Mouse (Mus musculus) embryonic stem cell, embryonic (primary cell): ENCODE results near the gene Tubb3.

Experiments used
- CTCF ChIA-PET, 4 experiments: fragments of 300-600 bp in 2 of 4; fragments of 350-600 bp in 2 of 4; sonication (Branson Sonifier 250); formaldehyde crosslinking; loops; one replicate each; lab custom pipeline; 2022; ENCODE audit warnings: inconsistent platforms in 2 of 4; lab: Charles Lee
- POLR2A ChIA-PET, 4 experiments: fragments of 300-600 bp in 2 of 4; fragments of 350-600 bp in 2 of 4; sonication (Branson Sonifier 250); formaldehyde crosslinking; loops; one replicate each; lab custom pipeline; 2022; ENCODE audit warnings: antibody characterized with exemption in 4 of 4, inconsistent platforms in 1 of 4; lab: Charles Lee

The Tubb3 gene

DNA sequence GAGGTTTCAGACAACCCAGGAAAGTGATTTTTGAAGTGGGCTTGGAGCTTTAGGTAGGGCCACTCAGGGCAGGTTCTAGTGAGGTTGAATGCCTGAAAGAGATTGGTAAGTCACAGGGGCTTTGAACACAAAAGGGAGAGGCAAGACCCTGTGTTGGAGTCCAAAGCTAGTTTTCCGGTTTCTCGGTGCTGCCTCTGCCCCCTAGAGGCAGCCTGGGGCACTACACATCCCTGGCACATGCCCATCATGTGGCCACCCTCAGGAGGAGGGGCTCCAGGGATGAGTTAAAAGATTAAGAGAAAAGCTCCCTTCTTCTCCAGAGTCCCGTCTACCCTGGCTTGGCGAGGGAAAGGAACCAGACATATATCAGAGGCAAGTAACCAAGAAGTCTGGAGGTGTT lies 4.4 kb upstream of the Tubb3 start, which contains the start of gene Mc1r:
TSS of gene Mc1r (plus strand) at position 322 of the 400 bp plus-strand sequence.
- POLR2A ChIA-PET, result interaction anchor here in 3 of 4 experiments (0.5 to 3.7 kb wide), 37 partner anchors 9 to 795 kb away, joined by 3 to 17 read pairs (median 4); partner anchors contain the start of genes Tcf25 (in 2 of the 3), Afg3l1 (in 1 of the 3), Chmp1a (in 1 of the 3) and Spata33 (in 1 of the 3)
- CTCF ChIA-PET, result interaction anchor here (0.6 to 2.9 kb wide), 99 partner anchors 8 to 1875 kb away, joined by 3 to 29 read pairs (median 4); partner anchors contain the start of genes Dbndd1 (in 3 of the 4), Chmp1a (in 2 of the 4), Spata2l (in 2 of the 4) and Spata33 (in 2 of the 4)

DNA sequence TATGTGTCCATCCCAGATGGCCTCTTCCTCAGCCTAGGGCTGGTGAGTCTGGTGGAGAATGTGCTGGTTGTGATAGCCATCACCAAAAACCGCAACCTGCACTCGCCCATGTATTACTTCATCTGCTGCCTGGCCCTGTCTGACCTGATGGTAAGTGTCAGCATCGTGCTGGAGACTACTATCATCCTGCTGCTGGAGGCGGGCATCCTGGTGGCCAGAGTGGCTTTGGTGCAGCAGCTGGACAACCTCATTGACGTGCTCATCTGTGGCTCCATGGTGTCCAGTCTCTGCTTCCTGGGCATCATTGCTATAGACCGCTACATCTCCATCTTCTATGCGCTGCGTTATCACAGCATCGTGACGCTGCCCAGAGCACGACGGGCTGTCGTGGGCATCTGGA lies 3.6 kb upstream of the Tubb3 start:
- CTCF ChIA-PET, result interaction anchor here (0.7 to 2.9 kb wide), 38 partner anchors 8 to 300 kb away, joined by 3 to 29 read pairs (median 4); partner anchors contain the start of genes Chmp1a (in 2 of the 4), Spata33 (in 2 of the 4), Dbndd1 (in 1 of the 4) and Spata2l (in 1 of the 4)
- POLR2A ChIA-PET, result interaction anchor here in 2 of 4 experiments (0.9 to 3.7 kb wide), 19 partner anchors 10 to 125 kb away, joined by 3 to 17 read pairs (median 4); partner anchors contain the start of gene Tcf25 (in 2 of the 2)

GRCm38 (mm10) chr8:123408586-123409544 lies 2.4 kb upstream of the Tubb3 start:
- ChIA-PET POLR2A (interaction anchor here in 3 of 4 experiments (0.6 to 3.7 kb wide), 12 partner anchors 11 to 267 kb away, joined by 3 to 17 read pairs (median 4); partner anchors contain the start of gene Tcf25 (in 2 of the 3)), CTCF (interaction anchor here in 3 of 4 experiments (0.6 to 2.8 kb wide), 7 partner anchors 9 to 302 kb away, joined by 3 to 13 read pairs (median 4); no protein-coding TSS in a partner anchor)

DNA sequence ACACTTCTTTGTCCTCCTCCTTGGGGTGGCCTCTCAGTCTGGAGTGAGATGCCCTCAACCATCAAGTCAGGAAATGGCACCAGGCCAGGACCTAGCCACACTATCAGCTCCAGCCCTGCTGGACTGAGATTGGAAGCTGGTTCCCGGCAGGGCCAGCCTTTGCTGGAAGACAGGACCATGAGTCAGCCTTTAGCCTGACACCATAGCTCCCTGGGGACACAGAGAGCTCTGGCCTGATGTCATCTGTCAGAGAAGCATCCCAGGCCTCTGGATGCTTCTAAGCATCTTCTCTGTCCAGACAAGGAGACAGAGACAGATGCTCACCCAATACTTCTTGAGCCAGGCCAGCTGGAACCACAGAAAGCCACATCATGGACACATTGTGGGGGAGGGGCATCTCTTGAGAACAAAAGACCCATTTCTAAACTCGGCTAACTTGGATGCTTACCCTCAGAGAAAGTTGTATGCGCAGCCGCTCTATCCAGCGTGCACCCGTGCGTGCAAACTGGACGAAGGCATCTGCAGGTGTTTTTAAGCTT lies 1.1 kb upstream of the Tubb3 start:
- POLR2A ChIA-PET, result interaction anchor here in 2 of 4 experiments (0.6 to 1.8 kb wide), 13 partner anchors 12 to 1232 kb away, joined by 3 to 5 read pairs (median 3); partner anchors contain the start of gene Tcf25 (in 1 of the 2)
- CTCF ChIA-PET, result interaction anchor here (0.6 to 1.7 kb wide), 8 partner anchors 12 to 992 kb away, joined by 3 to 10 read pairs (median 4); partner anchors contain the start of gene Dbndd1 (in 1 of the 4)

- CTCF ChIA-PET, result interaction anchor here in 2 of 4 experiments (0.6 to 1.1 kb wide), 3 partner anchors 12 to 88 kb away, joined by 4 to 14 read pairs (median 4); no protein-coding TSS in a partner anchor
- POLR2A ChIA-PET, result interaction anchor here in 3 of 4 experiments (0.6 to 1.6 kb wide), 13 partner anchors 12 to 198 kb away, joined by 3 to 5 read pairs (median 3); partner anchors contain the start of genes Chmp1a (in 1 of the 3) and Spata33 (in 1 of the 3)
These were observed 436 bp upstream of the Tubb3 start for GRCm38 (mm10) chr8:123410788-123411187.

- ChIA-PET CTCF (interaction anchor here (0.7 to 2.4 kb wide), 14 partner anchors 11 to 166 kb away, joined by 3 to 14 read pairs (median 5); partner anchors contain the start of gene Def8 (in 1 of the 4)), POLR2A (interaction anchor here in 3 of 4 experiments (0.6 to 2.4 kb wide), 24 partner anchors 10 to 616 kb away, joined by 3 to 12 read pairs (median 4); partner anchors contain the start of genes Afg3l1 (in 1 of the 3), Def8 (in 1 of the 3) and Tcf25 (in 1 of the 3))
These were observed 630 bp downstream of the Tubb3 start for GRCm38 (mm10) chr8:123411781-123412327.

GRCm38 (mm10) chr8:123412560-123413170 lies 1.4 kb downstream of the Tubb3 start:
- POLR2A ChIA-PET, result interaction anchor here (0.6 to 2.4 kb wide), 36 partner anchors 9 to 617 kb away, joined by 3 to 12 read pairs (median 4); partner anchors contain the start of genes Tcf25 (in 2 of the 4), Afg3l1 (in 1 of the 4), Def8 (in 1 of the 4) and Spire2 (in 1 of the 4)

GRCm38 (mm10) chr8:123414255-123414654 lies 3.0 kb downstream of the Tubb3 start:
- CTCF ChIA-PET, result interaction anchor here in 2 of 4 experiments (1.5 to 2.4 kb wide), 3 partner anchors 8 to 29 kb away, joined by 5 to 14 read pairs (median 11); no protein-coding TSS in a partner anchor
- POLR2A ChIA-PET, result interaction anchor here in 2 of 4 experiments (0.6 to 2.4 kb wide), 7 partner anchors 11 to 369 kb away, joined by 3 to 12 read pairs (median 4); partner anchors contain the start of gene Spire2 (in 1 of the 2)

More at GRCm38 (mm10) chr8:123412560-123413170, 1.4 kb downstream of the Tubb3 start:
- CTCF ChIA-PET, result interaction anchor here (0.6 to 2.4 kb wide), 20 partner anchors 10 to 1465 kb away, joined by 3 to 14 read pairs (median 4); partner anchors contain the start of gene Def8 (in 1 of the 4)

DNA sequence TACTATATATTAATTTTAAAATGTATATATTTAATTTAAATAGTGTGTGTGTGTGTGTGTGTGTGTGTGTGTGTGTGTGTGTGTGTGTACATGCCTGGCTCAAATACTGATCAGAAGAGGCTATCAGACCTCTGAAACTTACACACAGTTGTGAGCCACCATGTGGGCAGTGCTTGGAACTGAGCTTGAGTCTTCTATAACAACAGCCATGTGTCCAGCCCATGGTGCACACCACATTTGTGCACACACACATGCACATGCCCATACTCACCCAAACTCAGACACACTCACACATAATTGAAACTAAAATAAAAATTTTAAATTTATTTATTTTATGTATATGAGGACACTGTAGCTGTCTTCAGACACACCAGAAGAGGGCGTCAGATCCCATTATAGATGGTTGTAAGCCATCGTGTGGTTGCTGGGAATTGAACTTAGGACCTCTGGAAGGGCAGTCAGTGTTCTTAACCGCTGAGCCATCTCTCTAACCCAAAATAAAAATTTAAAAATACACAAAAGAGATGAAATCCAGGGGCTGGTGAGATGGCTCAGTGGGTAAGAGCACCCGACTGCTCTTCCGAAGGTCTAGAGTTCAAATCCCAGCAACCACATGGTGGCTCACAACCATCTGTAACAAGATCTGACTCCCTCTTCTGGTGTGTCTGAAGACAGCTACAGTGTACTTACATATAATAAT lies 3.9 kb downstream of the Tubb3 start:
- CTCF ChIA-PET, result interaction anchor here (0.6 to 1.5 kb wide), 11 partner anchors 8 to 809 kb away, joined by 3 to 10 read pairs (median 4); partner anchors contain the start of genes Mc1r (in 1 of the 4) and Tcf25 (in 1 of the 4)
- POLR2A ChIA-PET, result interaction anchor here in 2 of 4 experiments (0.6 to 1.9 kb wide), 4 partner anchors 9 to 82 kb away, joined by 4 to 5 read pairs (median 4); partner anchors contain the start of gene Mc1r (in 1 of the 2)

DNA sequence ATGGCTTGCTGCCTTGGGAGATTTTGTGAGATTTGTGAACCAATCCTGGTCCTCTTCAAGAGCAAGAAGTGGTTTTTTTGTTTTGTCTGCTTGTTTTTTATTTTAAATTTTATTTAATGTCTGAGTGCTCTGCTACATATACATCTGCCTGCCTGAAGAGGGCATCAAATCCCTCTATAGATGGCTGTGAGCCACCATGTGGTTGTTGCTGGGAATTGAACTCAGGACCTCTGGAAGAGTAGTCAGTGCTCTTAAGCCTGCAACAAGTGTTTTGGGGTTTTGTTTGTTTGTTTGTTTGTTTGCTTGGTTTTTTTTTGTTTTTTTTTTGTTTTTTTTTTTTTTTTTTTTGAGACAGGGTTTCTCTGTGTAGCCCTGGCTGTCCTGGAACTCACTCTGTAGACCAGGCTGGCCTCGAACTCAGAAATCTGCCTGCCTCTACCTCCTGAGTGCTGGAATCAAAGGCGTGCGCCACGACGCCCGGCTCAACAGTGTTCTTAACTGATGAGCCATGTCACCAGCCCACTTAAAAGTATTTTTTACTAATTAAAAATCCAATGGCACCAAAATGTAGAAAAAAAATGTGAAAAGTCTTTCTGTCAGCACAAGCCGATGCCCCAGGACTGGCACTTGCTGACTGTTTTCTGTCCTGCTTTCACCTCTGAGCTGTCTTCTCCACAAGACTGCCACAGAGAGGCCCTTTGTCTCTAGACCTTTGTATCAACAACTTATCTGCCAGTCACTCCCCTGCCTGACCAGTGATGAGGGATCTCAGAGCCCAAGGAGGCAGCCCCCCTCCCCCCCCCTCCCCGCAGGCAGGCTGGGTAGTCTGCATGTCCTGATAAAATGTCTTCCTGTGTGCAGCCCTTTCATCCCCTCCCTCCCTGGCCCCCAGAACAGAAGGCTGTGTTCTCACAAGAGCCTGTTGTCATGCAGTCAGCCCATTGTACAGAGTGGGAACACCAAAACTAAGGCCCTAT lies 5.0 kb downstream of the Tubb3 start:
- POLR2A ChIA-PET, result interaction anchor here in 2 of 4 experiments (0.7 to 1.5 kb wide), 3 partner anchors 19 to 31 kb away, joined by 3 to 5 read pairs (median 4); no protein-coding TSS in a partner anchor
- CTCF ChIA-PET, result interaction anchor here in 3 of 4 experiments (0.7 to 2.4 kb wide), 6 partner anchors 9 to 115 kb away, joined by 3 to 13 read pairs (median 4); partner anchors contain the start of gene Mc1r (in 2 of the 3)

DNA sequence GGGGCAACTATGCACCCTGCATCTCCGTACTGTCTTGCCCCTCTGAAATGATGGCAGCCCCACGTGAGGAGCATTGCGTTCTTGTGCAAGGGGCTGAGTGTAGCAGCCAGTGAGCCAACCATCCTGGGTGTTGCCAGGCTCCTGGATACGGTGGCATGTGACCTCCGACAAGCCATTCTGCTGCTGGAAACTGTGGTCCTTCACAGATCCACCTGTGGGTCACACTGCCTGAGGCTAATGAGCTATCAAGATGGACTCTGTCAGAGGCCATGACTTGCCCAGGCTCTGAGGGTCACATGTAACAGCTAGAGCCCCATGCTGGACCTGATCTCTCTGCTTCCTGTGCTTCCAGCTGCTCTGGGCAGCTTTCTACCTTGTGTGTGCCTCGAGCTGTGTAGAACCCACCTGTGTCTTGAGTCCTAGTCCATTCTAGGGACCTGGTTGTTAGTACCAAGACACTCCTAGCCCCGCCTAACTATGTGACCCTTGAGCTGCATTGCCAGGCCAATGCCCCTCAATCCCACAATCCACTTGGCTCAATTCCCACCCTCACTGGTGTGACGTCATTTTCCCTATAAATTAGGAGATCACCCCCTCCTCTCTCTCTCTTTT lies 5.8 kb downstream of the Tubb3 start:
- POLR2A ChIA-PET, result interaction anchor here in 2 of 4 experiments (0.7 to 1.8 kb wide), 7 partner anchors 10 to 45 kb away, joined by 3 to 7 read pairs (median 4); partner anchors contain the start of gene Mc1r (in 2 of the 2)
- CTCF ChIA-PET, result interaction anchor here in 2 of 4 experiments (1.2 to 2.4 kb wide), 3 partner anchors 10 to 25 kb away, joined by 3 to 13 read pairs (median 5); partner anchors contain the start of gene Mc1r (in 2 of the 2)

- CTCF ChIA-PET, result interaction anchor here in 1 of 4 experiments (0.8 kb wide), 1 partner anchor 35 kb away, joined by 3 read pairs; no protein-coding TSS in a partner anchor
- POLR2A ChIA-PET, result no interaction called here
These were observed 8.5 kb downstream of the Tubb3 start for GRCm38 (mm10) chr8:123419711-123420110.

GRCm38 (mm10) chr8:123420525-123421281 lies 9.5 kb downstream of the Tubb3 start:
- ChIA-PET CTCF (interaction anchor here (0.5 to 3.0 kb wide), 8 partner anchors 14 to 970 kb away, joined by 3 to 29 read pairs (median 3); partner anchors contain the start of gene Mc1r (in 3 of the 4)), POLR2A (interaction anchor here in 2 of 4 experiments (0.7 to 1.3 kb wide), 4 partner anchors 8 to 44 kb away, joined by 3 to 6 read pairs (median 4); partner anchors contain the start of gene Mc1r (in 1 of the 2))
